In the genomic region with DNA sequence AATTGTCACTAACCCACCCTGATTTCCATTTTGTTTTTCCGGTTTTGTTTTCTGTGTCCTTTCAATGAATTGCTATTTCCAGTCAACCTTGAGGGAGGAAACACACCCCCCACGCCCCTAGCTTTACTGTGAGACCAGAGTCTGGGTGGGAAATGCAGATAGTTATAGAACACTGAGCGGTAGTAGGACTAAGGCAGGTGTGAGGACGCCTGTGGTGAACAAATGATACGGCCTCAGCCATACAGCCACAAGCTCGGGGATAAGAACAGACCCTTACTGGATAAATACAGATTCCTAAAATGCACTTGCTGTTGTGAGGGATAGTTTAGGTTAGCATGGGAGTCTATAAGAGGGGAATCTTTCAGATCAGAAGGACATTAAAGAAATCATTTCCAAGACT, we compare ENCODE assay signal across 26 mouse cellular contexts.
DNase-seq lines count a peak whose midpoint lies in the region; ATAC-seq and TF ChIP-seq lines count a peak whose summit lies in the region.
"Had no signal": no experiment of that assay in that cellular context is flagged by ENCODE, and none has a peak within 500 bp of the region (broad histone marks: within the 10 kb centered on the region; RNA-seq: fewer than 3 reads in every experiment).

No protein-coding gene starts in this region.

- H3K9ac ChIP-seq in ES-Bruce4 (ENCODE audit: low read depth, poor library complexity, severe bottlenecking) = no peak overlapping the region
- H3K9ac ChIP-seq in intestine, embryonic 16.5 days (ENCODE audit: low read depth, low read length) = no peak overlapping the region
- H3K9ac ChIP-seq in stomach, embryonic 15.5 days = no peak overlapping the region
- H3K9ac ChIP-seq in forebrain, embryonic 13.5 days = no peak overlapping the region
- H3K9ac ChIP-seq: forebrain, postnatal 0 days; heart, embryonic 15.5 days; hindbrain, embryonic 12.5 days; limb, embryonic 15.5 days; liver, embryonic 15.5 days; lung, embryonic 14.5 days; midbrain, embryonic 15.5 days; neural tube, embryonic 15.5 days had no signal

- H3K4me3 ChIP-seq in ES-Bruce4 (ENCODE audit: low read depth, low read length) = no peak overlapping the region
- no peak overlapping the region for H3K4me3 ChIP-seq in intestine, embryonic 16.5 days (ENCODE audit: low read length)
- H3K4me3 ChIP-seq in stomach, embryonic 15.5 days (replicated peaks) = no peak overlapping the region
- no peak overlapping the region for H3K4me3 ChIP-seq in forebrain, embryonic 13.5 days
- H3K4me3 ChIP-seq: erythroblast, embryonic 14.5 days; heart, embryonic 15.5 days; hindbrain, embryonic 12.5 days; limb, embryonic 10.5 days; limb, embryonic 15.5 days; liver, embryonic 15.5 days; midbrain, embryonic 15.5 days; neural tube, embryonic 15.5 days had no signal

- H3K4me2 ChIP-seq in intestine, embryonic 16.5 days (ENCODE audit: low read depth, low read length) = 0 out of 2 replicates have a peak overlapping the region, but pooled peaks have one; percentile 4
- H3K4me2 ChIP-seq in stomach, embryonic 15.5 days = no peak overlapping the region
- H3K4me2 ChIP-seq in forebrain, embryonic 13.5 days = no peak overlapping the region
- H3K4me2 ChIP-seq: heart, embryonic 15.5 days; hindbrain, embryonic 12.5 days; limb, embryonic 15.5 days; liver, embryonic 15.5 days; lung, embryonic 14.5 days; midbrain, embryonic 15.5 days; neural tube, embryonic 15.5 days had no signal

- no peak for TF ChIP-seq EP300 in ES-Bruce4 (IDR thresholded peaks at IDR 0.05; ENCODE audit: insufficient read depth, low read depth, low read length)

- DNase-seq in ES-CJ7 (ENCODE audit: low read depth, low spot score) = peak; percentile 37
- no peak for DNase-seq in urinary bladder, postnatal 36 days (ENCODE audit: low spot score in 2 of 2)
- DNase-seq in gastrocnemius, postnatal 4 days (ENCODE audit: low spot score in 2 of 2) = no peak
- DNase-seq: adrenal gland, postnatal 25 days; B cell, adult 2 months; cerebellum, adult 11-12 months; cerebellum, postnatal 10 days; forebrain, postnatal 0 days; kidney, adult 2 months; kidney, postnatal 36 days; retina, postnatal 1 day; right cerebral cortex, postnatal 14 days had no signal

- H3K27ac ChIP-seq in ES-Bruce4 (ENCODE audit: insufficient read depth, low read length) = peak overlapping the region; percentile 99
- peak overlapping the region; percentile 89 for H3K27ac ChIP-seq in intestine, embryonic 16.5 days (ENCODE audit: low read length)
- H3K27ac ChIP-seq in stomach, embryonic 15.5 days = peak overlapping the region; percentile 67
- H3K27ac ChIP-seq in forebrain, embryonic 13.5 days = no peak overlapping the region
- H3K27ac ChIP-seq: heart, embryonic 15.5 days; hindbrain, embryonic 12.5 days; hindbrain, postnatal 0 days; limb, embryonic 10.5 days; limb, embryonic 15.5 days; liver, embryonic 15.5 days; midbrain, embryonic 15.5 days; neural tube, embryonic 15.5 days had no signal

- TF ChIP-seq POLR2A in ES-Bruce4 (IDR thresholded peaks at IDR 0.05; ENCODE audit: insufficient read depth, low read length) = no peak

- peaks cover 19% of the 10 kb centered on the region for H3K9me3 ChIP-seq in ES-Bruce4 (replicated peaks; ENCODE audit: control insufficient read depth, insufficient read depth, low read length, poor library complexity, severe bottlenecking)
- H3K9me3 ChIP-seq in intestine, embryonic 16.5 days (ENCODE audit: control insufficient read depth, low read length) = no peaks in the 10 kb centered on the region
- no peaks in the 10 kb centered on the region for H3K9me3 ChIP-seq in stomach, embryonic 15.5 days
- H3K9me3 ChIP-seq in forebrain, embryonic 13.5 days (replicated peaks) = 0 out of 2 replicates have a peak, but pooled peaks cover 5% of the 10 kb centered on the region
- H3K9me3 ChIP-seq: heart, embryonic 15.5 days; hindbrain, embryonic 12.5 days; limb, embryonic 10.5 days; limb, embryonic 15.5 days; liver, embryonic 15.5 days; midbrain, embryonic 15.5 days; neural tube, embryonic 15.5 days had no signal

- no peaks in the 10 kb centered on the region for H3K27me3 ChIP-seq in ES-Bruce4 (ENCODE audit: control insufficient read depth, insufficient read depth, low read length, poor library complexity, severe bottlenecking)
- no peaks in the 10 kb centered on the region for H3K27me3 ChIP-seq in intestine, embryonic 16.5 days (replicated peaks; ENCODE audit: control insufficient read depth, insufficient read depth, low read length)
- H3K27me3 ChIP-seq in stomach, embryonic 15.5 days (replicated peaks) = no peaks in the 10 kb centered on the region
- H3K27me3 ChIP-seq in forebrain, embryonic 13.5 days = peaks cover 9% of the 10 kb centered on the region
- H3K27me3 ChIP-seq: heart, embryonic 15.5 days; hindbrain, embryonic 12.5 days; liver, embryonic 15.5 days; midbrain, embryonic 15.5 days; neural tube, embryonic 15.5 days had no signal

- H3K4me1 ChIP-seq in ES-Bruce4 (ENCODE audit: control insufficient read depth, insufficient read depth, low read length) = peaks cover 4% of the 10 kb centered on the region
- peaks cover 16% of the 10 kb centered on the region; the same call in 1 of the 2 replicates for H3K4me1 ChIP-seq in intestine, embryonic 16.5 days (ENCODE audit: control insufficient read depth, insufficient read depth, low read length)
- H3K4me1 ChIP-seq in stomach, embryonic 15.5 days = 0 out of 2 replicates have a peak, but pooled peaks cover 6% of the 10 kb centered on the region
- peaks cover 23% of the 10 kb centered on the region for H3K4me1 ChIP-seq in forebrain, embryonic 13.5 days

- peaks cover 1% of the 10 kb centered on the region; the same call in 1 of the 2 replicates for H3K36me3 ChIP-seq in ES-Bruce4 (ENCODE audit: control insufficient read depth, insufficient read depth, low read length, poor library complexity, severe bottlenecking)
- H3K36me3 ChIP-seq in intestine, embryonic 16.5 days (ENCODE audit: control insufficient read depth, insufficient read depth, low read length) = peaks cover 12% of the 10 kb centered on the region
- no peaks in the 10 kb centered on the region for H3K36me3 ChIP-seq in stomach, embryonic 15.5 days
- no peaks in the 10 kb centered on the region for H3K36me3 ChIP-seq in forebrain, embryonic 13.5 days (ENCODE audit: poor library complexity, severe bottlenecking)
- H3K36me3 ChIP-seq: heart, embryonic 15.5 days; hindbrain, embryonic 12.5 days; limb, embryonic 10.5 days; limb, embryonic 15.5 days; liver, embryonic 15.5 days had no signal

- no peak for TF ChIP-seq CTCF in ES-Bruce4 (IDR thresholded peaks at IDR 0.05; ENCODE audit: low read depth, low read length)

- 55% methylated on average over 6 of the region's 6 CpGs for WGBS in intestine, embryonic 16.5 days
- WGBS in stomach, embryonic 15.5 days = 64% methylated on average over 6 of the region's 6 CpGs
- WGBS in forebrain, embryonic 13.5 days = 90% methylated on average over 6 of the region's 6 CpGs

- peak; percentile 28; the same call in 1 of the 2 replicates for ATAC-seq in intestine, embryonic 16.5 days
- peak; percentile 50; the same call in 1 of the 2 replicates for ATAC-seq in stomach, embryonic 15.5 days (ENCODE audit: insufficient read depth, low FRiP score, low read depth)
- no peak for ATAC-seq in forebrain, embryonic 13.5 days
- ATAC-seq: forebrain, postnatal 0 days; hindbrain, postnatal 0 days; midbrain, embryonic 15.5 days had no signal
